Mouse (Mus musculus) left cerebral cortex, postnatal 36 days (tissue): ENCODE measurements around the gene Cntfr. TPM values are rescaled to one million over a fixed set of nuclear protein-coding genes. Genes with fewer than 3 reads are reported as not detected.
"Not testable (repeated sequence)": the region's sequence is repeated elsewhere in the genome, so short reads cannot be mapped to it uniquely, and the experiment has no call there.

Experiments used
- DNase-seq, 2 experiments: peaks; one replicate each; pipeline ENCODE4 v3.0.0; 2021 to 2022; ENCODE audit warnings: low spot score in 2 of 2, mixed read lengths in 1 of 2
- intact Hi-C: fragments of 180-260 bp; cut with DNase I; formaldehyde crosslinking; loops from one replicate; pipeline ENCODE4 v1.15.1; 2025
- total RNA-seq, 2 experiments: library from RNA; stranded (reverse); gene quantifications; 2 replicates each; pipeline ENCODE4 v1.2.3; 2021

Cntfr gene
- total RNA-seq, 2 experiments from 2014 or later: 106 to 115 TPM

DNA sequence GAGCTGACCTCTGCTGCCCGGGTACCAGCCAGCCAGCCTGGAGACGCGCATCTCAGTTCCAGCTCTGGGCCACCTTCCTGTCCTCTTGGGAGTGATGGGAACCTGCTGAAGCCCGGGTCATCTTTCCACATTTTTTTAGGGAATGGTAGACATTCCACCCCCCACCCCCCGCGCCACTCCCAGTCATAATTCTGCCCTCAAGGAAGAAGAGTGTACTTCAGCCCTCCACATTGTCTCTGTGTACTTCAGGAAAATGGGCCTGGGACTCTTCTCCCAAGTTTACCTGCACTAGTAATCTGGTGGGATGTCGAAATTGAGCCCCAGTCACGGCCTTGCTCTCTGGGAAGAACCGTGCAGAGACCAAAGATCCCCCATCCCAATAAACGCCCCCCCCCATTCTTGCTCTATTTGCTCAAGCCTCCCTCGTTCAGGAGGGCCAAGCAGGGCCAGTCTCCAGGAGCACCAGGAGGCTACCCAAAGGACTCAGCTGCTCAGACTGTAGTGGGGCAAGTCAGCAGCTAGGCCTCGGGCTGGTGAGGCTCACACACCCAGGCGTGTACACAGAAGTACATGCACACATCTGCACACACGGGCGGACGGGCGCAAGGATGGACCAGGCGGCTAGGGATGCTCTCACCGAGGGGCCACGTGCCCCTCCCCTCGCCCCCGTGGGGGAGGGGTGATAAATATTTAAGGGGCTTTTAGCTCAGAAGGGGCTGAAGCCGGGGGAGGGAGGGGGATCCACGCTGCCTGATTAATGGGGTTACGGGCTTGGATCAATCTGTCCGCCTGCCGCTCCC lies 12.6 kb downstream of the Cntfr start:
- intact Hi-C loops: not testable (repeated sequence)
- DNase-seq: peak in 1 of 2 experiments; percentile 9

DNA sequence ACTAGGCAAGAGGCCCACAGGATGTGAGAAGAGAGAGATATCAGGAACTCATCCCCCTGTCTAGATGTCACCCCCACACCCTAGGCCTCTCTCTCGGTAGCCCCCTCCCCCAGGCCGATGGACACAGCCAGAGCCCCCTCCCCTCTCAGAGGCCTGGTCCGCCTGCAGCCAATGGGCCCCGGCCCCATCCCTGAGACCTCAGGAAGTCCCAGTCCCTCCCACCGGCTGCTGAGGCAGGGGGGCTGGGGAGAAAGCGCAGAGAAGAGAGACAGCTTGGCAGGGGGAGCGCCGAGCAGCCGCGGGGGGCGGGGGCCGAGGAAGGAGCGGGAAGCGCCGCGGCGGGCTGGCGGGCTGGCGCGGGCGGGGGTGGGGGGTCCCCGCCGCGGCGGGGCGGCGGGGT lies 13.6 kb downstream of the Cntfr start:
- intact Hi-C loops: not testable (repeated sequence)
- DNase-seq: peak in 1 of 2 experiments; percentile 9

DNA sequence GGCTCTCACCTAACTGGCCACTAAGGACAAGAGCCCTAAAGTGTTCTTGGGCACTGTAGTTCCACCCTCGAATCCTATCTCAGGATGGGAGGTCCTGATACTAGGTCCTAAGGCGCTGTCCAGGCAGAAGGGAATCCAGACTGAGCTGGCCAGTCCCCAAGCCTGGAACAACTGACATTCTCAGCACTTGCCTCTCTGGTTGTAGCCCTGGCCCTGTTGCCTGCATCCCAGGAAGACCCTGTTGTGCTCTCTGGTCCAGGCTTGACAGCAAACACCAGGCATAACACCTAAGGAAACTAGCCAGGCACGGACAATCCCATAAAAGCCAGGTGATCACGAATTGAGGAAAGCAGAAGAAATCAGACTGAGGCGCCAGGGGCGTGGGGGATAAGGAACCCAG lies 14.1 kb downstream of the Cntfr start:
- peak in 1 of 2 experiments; percentile 6 for DNase-seq
- intact Hi-C loops: no loop called here

DNA sequence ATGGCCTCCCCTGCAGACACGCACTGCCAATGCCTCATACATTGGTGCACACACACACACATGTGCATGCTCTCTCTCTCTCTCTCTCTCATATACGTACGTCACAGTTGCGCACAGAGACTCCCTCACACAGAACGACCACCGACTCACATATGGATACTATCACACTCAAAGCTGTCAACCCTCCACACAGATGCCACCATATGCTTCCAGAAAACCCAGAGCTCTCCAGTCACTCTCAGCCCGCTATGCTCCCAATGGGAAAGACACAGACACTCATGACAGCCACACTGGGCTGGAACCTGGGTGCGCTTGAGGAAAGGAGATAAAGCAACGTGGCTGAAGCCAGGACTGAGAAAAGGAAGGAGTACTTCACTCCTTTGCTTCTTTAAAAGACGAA lies 14.9 kb downstream of the Cntfr start:
- intact Hi-C loops: no loop called here

DNA sequence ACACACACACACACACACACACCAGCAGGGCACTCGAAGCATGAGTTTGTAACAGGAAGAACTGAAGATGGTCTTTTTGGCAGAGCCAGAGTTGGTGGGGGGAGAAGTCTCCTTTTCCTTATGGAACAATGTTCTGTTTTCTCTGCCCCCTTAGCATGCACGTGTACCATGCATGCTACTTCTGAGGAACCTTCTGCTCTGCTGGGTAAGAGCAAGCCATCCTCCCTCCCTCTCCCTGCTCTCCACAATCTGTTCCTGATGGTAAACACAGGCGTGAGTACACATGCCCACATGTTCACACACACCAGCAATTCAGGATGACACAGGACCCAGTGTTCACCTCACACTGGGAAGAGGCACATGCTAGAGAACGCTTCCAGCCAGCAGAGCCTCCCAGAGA lies 15.7 kb downstream of the Cntfr start:
- DNase-seq: peak; percentile 33 to 46
- intact Hi-C loops: no loop called here

More for the DNA sequence above, 14.9 kb downstream of the Cntfr start:
- DNase-seq: no peak

DNA sequence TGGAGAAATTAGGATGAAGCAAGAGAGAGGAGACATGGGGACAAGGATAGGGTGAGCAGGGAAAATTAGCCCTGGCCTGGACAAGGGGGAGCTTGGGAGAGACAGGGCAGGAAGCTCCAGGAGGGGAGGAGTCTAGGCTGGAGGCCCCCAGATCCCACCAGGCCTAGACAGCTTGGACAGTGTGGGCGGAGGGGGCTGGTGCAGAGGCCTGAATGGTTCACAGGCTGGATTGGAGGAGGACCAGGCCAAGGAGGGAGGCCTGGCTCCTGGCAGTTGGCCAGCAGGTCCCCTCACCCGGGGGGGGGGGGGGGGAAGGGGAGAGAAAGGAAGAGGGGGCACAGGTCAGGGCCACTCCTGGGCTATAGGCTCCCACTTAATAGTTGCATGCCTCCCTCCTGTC lies 17.6 kb downstream of the Cntfr start:
- DNase-seq: no peak
- intact Hi-C loops: no loop called here

DNA sequence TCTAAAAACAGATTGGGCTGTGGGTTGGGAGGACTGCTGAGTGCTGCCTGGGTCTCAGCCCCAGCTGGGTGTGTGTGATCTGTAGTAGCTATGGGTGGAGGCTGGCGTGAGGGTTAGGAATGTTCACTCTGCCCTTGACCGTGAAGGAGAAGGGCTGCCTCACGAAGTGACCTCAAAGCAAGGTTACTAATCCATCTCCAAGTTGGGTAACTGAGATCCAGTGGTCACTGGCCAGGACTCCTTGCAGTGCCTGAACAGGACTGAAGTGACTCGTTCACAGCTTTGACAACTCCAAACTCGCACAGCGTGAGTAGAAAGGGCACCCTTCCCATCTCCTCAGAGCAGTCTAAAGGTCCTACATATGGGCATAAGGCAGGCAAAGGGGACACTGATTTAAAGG lies 18.0 kb downstream of the Cntfr start:
- intact Hi-C loops: no loop called here
- DNase-seq: no peak

DNA sequence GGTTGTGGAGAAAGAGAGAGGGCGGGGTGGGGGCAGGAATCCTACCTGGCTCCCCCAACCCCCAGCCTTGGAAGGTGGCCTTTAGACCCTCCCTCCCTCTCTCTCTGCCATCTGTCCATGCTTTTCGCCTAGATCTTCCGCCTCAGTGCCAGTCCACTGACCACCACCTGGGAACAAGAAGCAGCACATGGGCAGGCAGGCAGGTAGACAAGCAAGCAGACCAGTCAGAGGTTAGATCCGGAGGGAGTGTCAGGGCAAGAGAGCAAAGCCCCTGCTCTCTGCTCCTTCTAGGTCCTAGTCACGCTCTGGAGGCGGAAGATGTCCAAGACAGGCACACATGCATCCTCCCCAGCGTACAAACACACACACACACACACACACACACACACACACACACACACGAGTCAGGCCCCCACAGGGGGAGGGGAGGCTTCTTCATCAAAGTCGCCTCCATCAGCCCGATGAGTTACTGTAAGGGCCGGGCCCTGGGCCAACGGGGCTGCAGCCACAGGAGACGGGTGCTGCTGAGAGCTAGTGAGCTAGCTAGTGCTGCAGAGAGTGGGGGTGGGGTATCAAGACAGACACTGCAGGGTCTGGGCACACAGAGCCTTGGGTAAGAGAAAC lies 19.8 kb downstream of the Cntfr start:
- DNase-seq: no peak
- intact Hi-C loops: no loop called here

DNA sequence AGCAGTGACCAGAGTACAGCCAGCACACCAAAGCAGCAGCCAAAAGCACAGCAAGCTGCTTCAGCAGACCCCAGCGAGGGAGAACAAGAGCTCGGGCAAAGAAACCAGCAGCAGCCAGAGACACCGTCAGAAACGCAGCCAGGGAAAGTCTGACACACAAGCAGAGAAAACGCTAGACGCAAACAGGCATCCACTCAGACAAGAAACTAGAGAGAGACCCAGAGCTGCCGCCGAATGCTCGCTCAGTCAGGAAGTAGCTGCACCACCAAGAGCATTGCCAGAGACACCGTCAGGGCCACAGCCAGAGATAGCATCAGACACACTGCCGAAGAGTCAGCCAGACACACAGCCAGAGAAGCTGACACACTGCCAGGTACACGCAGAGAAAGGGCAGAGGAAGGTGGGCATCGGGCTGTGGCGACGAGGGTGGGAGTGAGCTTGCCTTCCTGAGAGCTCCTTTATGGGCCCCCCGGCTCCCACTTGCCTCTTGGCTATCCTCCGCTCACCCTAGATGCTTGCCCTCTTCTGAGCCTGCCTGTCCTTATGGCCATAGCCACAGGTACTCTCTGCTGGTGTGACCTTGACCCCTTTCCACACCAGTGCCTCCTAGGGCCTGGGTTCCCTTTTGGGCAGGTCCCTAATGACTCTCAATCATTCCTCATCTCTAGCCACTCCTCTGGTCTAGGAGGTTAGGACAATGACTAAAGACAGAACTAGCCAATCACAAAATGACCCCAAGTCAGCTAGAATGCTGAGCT lies 20.5 kb downstream of the Cntfr start:
- no peak for DNase-seq
- intact Hi-C loops: no loop called here

DNA sequence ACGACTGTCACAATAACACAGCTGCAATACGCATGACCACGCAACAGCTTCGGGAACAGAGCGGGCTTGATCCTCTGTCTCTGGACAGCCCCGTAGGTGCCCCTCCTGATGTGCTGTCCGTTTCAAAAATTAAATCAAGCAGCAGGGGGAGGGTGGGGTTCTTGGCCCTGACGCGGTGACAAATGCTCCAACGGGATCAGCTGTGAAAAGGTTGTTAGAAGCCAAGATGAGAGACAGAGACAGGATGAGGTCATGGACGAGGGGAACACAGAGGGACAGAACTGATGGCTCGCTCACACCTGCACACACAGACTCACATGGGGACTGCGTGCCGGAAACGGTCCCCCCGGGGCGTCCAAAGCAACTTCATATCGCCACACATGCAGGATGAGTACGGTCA lies 23.7 kb downstream of the Cntfr start:
- no peak for DNase-seq
- intact Hi-C loops: no loop called here

DNA sequence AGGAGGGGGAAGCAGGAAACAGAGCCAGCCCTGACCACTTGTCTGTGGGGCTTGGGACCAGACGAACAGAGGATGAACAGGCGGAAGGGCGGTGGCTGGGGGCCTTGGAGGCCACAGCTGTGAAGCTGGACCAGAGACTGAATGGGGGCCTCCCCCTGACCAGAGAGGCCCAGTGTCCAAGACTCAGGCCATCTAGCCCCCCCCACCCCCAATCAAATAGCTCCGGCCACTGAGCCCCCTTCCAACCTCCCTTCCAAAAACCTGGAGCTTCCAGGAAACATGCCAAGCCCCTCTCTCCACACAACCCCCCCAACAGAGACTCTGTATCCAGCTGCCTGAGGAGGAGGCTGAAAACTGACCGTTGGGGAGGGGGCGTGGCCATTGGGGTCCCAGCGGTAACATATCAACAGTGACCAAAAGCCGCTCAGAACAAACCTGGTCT lies 24.3 kb downstream of the Cntfr start:
- no peak for DNase-seq
- intact Hi-C loops: no loop called here

DNA sequence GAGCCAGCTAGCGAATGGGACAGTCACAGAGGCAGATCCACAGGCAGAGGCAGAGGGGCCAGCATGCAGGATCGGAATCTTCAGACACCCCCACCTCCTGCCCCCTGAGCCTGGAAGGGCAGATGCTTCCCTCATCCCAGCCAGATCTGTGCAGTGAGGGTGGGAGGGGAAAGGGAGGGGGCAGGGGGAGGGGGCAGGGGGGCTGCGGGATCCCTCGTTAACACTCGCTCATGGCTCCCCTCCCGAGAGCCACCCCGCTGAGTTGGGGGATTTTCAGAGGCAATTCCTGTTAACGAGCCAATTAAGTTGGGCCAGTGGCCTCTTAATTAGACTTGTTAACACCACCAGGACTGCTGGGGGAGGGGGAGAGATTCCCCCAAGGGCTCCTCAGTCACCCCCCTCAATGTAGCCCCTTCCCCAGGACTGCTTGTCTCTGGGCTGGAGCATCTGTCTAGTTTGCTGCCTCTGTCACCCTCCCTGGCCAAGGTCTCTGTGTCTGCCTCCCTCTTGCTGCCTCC lies 24.9 kb downstream of the Cntfr start:
- intact Hi-C loops: no loop called here
- no peak for DNase-seq

DNA sequence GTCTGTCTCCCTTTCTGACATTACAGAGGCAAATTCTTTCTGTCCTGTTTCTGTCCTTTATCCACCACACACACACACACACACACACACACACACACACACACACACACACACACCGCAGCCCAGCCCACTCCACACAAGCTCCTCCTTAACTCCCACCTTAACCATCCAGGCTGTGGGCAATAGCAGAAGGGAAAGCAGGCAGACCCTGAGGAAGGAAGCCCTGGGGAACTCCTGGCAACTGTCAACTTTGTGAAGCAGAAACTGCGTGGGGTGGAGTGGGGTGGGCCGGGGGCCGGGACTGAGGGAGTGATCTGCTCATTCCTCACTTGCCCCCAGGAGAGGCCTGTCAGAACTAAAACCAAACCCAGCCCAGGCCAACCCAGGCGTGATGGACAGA lies 25.4 kb downstream of the Cntfr start:
- intact Hi-C loops: no loop called here
- no peak for DNase-seq

DNA sequence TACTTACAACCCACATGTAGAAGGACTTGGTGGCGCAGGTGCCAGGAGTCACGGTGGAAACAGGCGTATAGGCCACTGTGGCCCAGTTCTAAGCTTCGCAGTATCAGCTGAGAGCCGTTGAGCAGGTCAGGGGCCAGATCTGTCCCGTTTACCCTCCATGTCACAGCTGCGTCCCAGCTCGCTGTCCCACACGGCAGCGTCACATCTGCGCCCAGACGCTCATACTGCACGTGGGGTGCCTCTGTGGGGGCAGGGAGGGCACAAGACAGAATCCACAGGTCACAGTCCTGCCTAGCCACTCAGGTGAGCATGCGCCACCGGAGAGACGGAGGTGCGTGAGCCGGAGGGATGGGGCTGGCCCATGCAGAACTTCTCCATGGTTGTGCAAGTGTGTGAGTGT lies 26.1 kb downstream of the Cntfr start:
- intact Hi-C loops: no loop called here
- DNase-seq: no peak

DNA sequence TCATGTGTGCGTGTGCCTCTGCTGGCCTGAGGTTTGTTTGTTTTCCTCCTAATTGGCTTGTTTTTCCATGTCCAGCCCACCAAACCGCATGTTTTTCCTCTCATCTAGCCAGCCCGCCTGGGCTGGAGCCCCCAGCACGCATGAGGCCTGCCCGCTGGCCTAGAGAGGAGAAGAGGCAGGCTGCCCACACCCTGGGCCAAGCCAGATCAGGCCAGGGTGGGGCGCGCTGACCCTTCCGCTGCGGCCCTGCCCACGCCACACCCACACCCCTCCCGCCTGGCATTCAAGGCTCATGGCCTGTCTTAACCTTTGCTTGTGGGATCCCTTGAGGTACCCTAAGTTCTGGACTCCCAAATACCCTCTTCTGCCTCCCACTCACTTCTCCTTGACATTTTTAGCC lies 30.2 kb downstream of the Cntfr start:
- intact Hi-C loops: no loop called here
- no peak for DNase-seq

DNA sequence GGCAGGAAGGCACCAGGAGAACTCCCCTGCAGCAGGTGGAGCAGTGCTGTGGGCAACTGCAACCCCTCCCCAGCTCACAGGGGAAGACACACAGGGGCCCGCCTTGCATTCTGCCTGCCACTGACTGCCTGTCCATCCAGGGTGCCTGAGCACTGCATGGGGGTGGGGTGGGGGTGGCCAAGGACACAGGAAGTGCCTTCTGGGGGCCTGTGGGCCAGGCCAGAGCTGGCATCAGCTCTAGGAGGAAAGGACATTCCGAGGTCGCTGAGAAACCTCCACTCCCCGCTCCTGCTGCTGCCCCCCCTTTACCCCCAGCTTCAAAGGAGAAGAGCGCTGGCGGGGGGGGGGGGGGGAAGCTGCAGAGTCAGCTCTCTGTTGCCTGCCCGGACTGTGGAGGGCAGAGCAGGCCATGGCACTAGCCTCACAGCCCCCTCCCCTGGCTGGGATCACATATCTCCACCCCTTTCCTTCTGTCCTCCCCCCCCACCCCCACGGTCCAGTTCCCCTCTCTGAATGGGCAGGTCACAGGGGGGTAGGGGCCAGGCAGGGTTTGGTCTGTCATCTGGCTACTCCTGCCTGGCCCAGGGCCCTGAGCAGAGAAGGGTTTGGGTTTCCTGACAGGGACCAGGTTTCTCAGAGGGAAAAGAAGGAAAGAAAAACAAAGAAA lies 31.7 kb downstream of the Cntfr start:
- no peak for DNase-seq
- intact Hi-C loops: no loop called here

DNA sequence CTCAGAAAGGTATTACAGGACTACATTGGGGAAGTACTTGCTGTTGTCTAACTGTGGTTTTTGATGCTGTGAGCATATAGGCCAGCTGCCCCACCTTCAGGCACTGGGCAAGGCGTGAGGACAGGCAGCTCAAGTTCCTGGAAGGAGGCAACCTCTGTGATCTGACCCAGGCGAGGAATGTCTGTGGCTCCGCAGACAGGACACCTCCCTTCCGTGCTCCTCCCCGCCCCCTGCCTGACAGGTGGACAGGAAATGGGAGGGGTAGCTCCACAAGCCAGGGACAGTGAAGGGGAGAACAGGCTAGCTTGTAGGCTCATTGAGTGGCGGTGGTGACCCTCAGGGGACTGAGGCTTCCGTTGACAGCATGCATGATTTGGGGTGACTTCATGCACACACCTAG lies 32.4 kb downstream of the Cntfr start:
- intact Hi-C loops: no loop called here

DNA sequence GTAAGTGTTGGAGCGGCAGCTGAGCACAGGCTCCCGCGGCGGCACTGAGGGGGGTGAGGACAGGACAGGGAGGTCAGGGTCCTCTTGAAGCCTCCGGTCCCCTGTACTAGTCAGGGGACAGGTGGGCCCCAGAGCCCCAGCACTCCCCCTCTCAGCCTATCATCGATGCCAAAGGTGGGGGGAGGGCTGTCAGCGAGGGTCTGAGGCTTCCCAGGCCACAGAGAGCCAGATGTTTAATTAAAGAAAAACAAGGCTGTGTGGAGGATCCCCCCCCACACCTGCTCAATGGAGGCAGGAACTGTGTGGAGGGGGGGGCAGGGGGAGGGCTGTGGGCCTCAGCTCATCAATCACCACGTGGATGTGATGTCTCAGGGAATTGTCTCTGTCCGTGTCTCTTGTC lies 33.3 kb downstream of the Cntfr start:
- DNase-seq: no peak
- intact Hi-C loops: no loop called here

More for the DNA sequence above, 32.4 kb downstream of the Cntfr start:
- no peak for DNase-seq

DNA sequence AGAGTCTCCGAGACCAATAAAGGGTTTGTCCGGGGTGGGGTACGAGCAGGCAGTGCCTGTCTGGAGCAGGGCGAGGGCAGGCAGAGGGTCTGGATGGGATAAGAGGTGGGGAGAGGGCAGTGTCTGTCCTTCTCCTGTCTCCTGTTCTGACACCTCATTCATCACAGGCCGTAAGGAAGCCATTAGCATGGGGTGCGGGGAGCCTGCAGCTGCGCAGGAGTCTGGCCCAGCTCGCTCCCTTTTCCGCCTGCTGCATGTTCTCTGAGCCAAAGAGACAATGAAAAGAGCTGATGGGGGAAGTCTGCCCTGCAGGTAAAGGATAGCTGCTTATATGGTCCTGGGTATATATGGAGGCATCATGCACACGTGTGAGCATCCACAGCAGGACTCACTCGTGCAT lies 34.2 kb downstream of the Cntfr start:
- intact Hi-C loops: no loop called here
- DNase-seq: peak in 1 of 2 experiments; percentile 2
